Comparison of ENCODE assay signal across 19 mouse cellular contexts in genomic region chr6:118841892-118842291, GRCm38 (mm10).
"Had no signal": no experiment of that assay in that cellular context is flagged by ENCODE, and none has a peak within 500 bp of the region (broad histone marks: within the 10 kb centered on the region; RNA-seq: fewer than 3 reads in every experiment).

No protein-coding gene starts in this region.

- H3K27ac ChIP-seq: kidney, postnatal 0 days; left cerebral cortex, adult 2 months; limb, embryonic 12.5 days; liver, embryonic 13.5 days; lung, embryonic 15.5 days; macrophage; neural tube, embryonic 15.5 days; stomach, embryonic 15.5 days had no signal

- DNase-seq: kidney, adult 11 months; kidney, adult 9 months; kidney, postnatal 36 days; liver; liver, embryonic 13.5 days; liver, postnatal 0 days; lung, postnatal 14 days; thymus, adult 2 months; thymus, postnatal 25 days had no signal

- H3K9me3 ChIP-seq: limb, embryonic 12.5 days; liver, embryonic 13.5 days; lung, embryonic 15.5 days; megakaryocyte, embryonic 14.5 days; neural tube, embryonic 15.5 days; stomach, embryonic 15.5 days had no signal

- H3K9ac ChIP-seq: limb, embryonic 12.5 days; liver, embryonic 13.5 days; liver, postnatal 0 days; lung, embryonic 15.5 days; neural tube, embryonic 15.5 days; stomach, embryonic 15.5 days had no signal

- H3K4me2 ChIP-seq: limb, embryonic 12.5 days; liver, embryonic 13.5 days; lung, embryonic 15.5 days; midbrain, embryonic 11.5 days; neural tube, embryonic 15.5 days; stomach, embryonic 15.5 days had no signal

- H3K4me3 ChIP-seq: left cerebral cortex, adult 2 months; limb, embryonic 12.5 days; liver, embryonic 13.5 days; lung, embryonic 15.5 days; megakaryocyte, embryonic 14.5 days; myocyte; neural tube, embryonic 15.5 days; stomach, embryonic 15.5 days had no signal

- ATAC-seq: liver, postnatal 0 days had no signal

- H3K36me3 ChIP-seq: limb, embryonic 12.5 days; liver, embryonic 13.5 days; lung, embryonic 15.5 days; neural tube, embryonic 15.5 days; stomach, embryonic 15.5 days had no signal

- H3K27me3 ChIP-seq: limb, embryonic 12.5 days; liver, embryonic 13.5 days; lung, embryonic 15.5 days; neural tube, embryonic 15.5 days; stomach, embryonic 15.5 days had no signal
